Mouse (Mus musculus): ENCODE measurements at regions not wholly inside any gene's neighbourhood (a gene's known extent, or its start where the extent isn't known, plus 50 kb on each side); places are given as distances from the start of the nearest gene placed in this dataset.

DNA sequence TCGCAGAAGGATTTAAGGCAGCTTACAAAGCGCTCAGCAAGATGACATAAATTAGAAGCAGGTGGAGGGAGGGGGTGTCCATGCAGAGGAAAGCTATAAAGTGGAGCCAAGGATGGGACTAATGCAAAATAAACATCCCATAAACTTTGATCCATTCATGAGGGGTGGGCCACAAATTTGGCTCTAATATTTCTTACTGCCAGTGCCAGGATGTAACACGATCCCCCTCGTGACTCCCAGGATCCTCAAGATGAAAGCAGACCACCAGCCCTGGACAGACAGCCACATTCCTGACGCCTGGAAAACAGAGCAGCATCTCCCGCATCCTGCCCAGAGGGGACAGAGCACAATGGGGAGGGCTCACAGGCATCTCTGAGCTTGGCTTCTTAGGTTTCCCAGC, 116.6 kb downstream of the Cyp26b1 start:
- Histone ChIP-seq H3K4me3 (replicated peaks; ENCODE audit: low read length) (no peak overlapping the region), H3K4me2 (ENCODE audit: low read length) (no peak overlapping the region), H3K9ac (replicated peaks; ENCODE audit: low read depth, low read length) (no peak overlapping the region), H3K27ac (ENCODE audit: low read length) (no peak overlapping the region), H3K36me3 (ENCODE audit: control insufficient read depth, insufficient read depth) (no peaks in the 10 kb centered on the region), H3K4me1 (replicated peaks; ENCODE audit: control insufficient read depth, insufficient read depth, low read length) (peaks cover 5% of the 10 kb centered on the region; the same call in 1 of the 2 replicates), H3K27me3 (replicated peaks; ENCODE audit: control insufficient read depth, insufficient read depth, low read length) (no peaks in the 10 kb centered on the region), H3K9me3 (ENCODE audit: control insufficient read depth, low read length) (no peaks in the 10 kb centered on the region)
- WGBS, result 35% methylated on average over 6 of the region's 6 CpGs
- no peak for ATAC-seq

- 43% methylated on average over 9 of the region's 9 CpGs for WGBS
These were observed 117.2 kb downstream of the Cyp26b1 start for GRCm38 (mm10) chr6:84476466-84476865.

DNA sequence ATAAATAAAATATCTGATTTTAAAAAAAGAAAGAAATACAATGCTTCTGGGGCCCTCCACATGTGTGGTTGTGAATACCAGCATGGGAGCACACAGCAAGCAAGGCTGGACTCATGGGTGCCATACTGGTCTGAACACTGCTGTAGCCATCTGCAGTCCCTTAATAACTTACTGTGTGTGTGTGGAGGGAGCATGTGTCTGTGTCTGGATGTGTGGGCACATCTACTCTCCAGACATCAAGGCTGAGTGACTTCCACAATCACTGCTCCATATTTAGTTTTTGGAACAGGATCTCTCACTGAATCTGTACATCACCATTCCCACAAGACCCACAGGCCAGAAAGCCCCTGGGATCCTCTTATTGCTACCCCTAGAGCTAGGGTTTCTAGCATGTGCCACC, 118.9 kb downstream of the Cyp26b1 start:
- no peaks in the 10 kb centered on the region for H3K27me3 ChIP-seq (replicated peaks; ENCODE audit: control insufficient read depth, insufficient read depth, low read length)
- no peaks in the 10 kb centered on the region for H3K9me3 ChIP-seq (ENCODE audit: control insufficient read depth, low read length)
- H3K9ac ChIP-seq (replicated peaks; ENCODE audit: low read depth, low read length), result no peak overlapping the region
- no peaks in the 10 kb centered on the region for H3K36me3 ChIP-seq (ENCODE audit: control insufficient read depth, insufficient read depth)
- H3K4me2 ChIP-seq (ENCODE audit: low read length), result no peak overlapping the region
- H3K27ac ChIP-seq (ENCODE audit: low read length), result no peak overlapping the region
- no peak overlapping the region for H3K4me3 ChIP-seq (replicated peaks; ENCODE audit: low read length)
- no peak for ATAC-seq
- H3K4me1 ChIP-seq (replicated peaks; ENCODE audit: control insufficient read depth, insufficient read depth, low read length), result peaks cover 5% of the 10 kb centered on the region; the same call in 1 of the 2 replicates

More at GRCm38 (mm10) chr6:84476466-84476865, 117.2 kb downstream of the Cyp26b1 start:
- no peak overlapping the region for H3K27ac ChIP-seq (ENCODE audit: low read length)
- no peak overlapping the region for H3K4me2 ChIP-seq (ENCODE audit: low read length)
- no peaks in the 10 kb centered on the region for H3K27me3 ChIP-seq (replicated peaks; ENCODE audit: control insufficient read depth, insufficient read depth, low read length)
- no peaks in the 10 kb centered on the region for H3K36me3 ChIP-seq (ENCODE audit: control insufficient read depth, insufficient read depth)
- peaks cover 5% of the 10 kb centered on the region; the same call in 1 of the 2 replicates for H3K4me1 ChIP-seq (replicated peaks; ENCODE audit: control insufficient read depth, insufficient read depth, low read length)
- no peak overlapping the region for H3K4me3 ChIP-seq (replicated peaks; ENCODE audit: low read length)
- H3K9ac ChIP-seq (replicated peaks; ENCODE audit: low read depth, low read length), result no peak overlapping the region
- no peaks in the 10 kb centered on the region for H3K9me3 ChIP-seq (ENCODE audit: control insufficient read depth, low read length)
- ATAC-seq, result peak; percentile 43

GRCm38 (mm10) chr6:84473171-84473570, 120.5 kb downstream of the Cyp26b1 start:
- ATAC-seq, result no peak
- 64% methylated on average over 3 of the region's 3 CpGs for WGBS

DNA sequence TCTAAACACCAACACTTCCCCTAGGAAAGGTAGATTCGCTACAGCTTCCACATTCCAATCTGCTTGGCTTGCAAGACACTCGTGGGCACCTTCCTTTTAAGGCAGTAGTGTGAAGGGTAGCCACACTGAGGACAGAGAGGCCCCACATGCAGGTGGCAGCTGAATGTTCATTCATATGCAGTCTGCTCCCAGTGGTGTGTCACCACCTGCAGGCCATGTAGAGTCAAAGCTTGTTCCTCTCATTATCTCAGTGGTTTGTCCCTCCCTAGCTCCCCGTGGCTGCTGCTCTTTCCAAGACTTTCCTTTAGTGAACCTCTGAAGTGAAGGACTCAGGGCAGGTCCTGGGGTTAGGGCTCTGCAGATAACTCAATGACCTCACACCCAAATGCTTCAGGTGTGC, 121.4 kb downstream of the Cyp26b1 start:
- WGBS, result 29% methylated on average over 3 of the region's 3 CpGs
- Histone ChIP-seq H3K27ac (ENCODE audit: low read length) (no peak overlapping the region), H3K27me3 (replicated peaks; ENCODE audit: control insufficient read depth, insufficient read depth, low read length) (no peaks in the 10 kb centered on the region), H3K36me3 (ENCODE audit: control insufficient read depth, insufficient read depth) (no peaks in the 10 kb centered on the region), H3K9me3 (ENCODE audit: control insufficient read depth, low read length) (no peaks in the 10 kb centered on the region), H3K4me3 (replicated peaks; ENCODE audit: low read length) (no peak overlapping the region), H3K9ac (replicated peaks; ENCODE audit: low read depth, low read length) (no peak overlapping the region), H3K4me2 (ENCODE audit: low read length) (no peak overlapping the region), H3K4me1 (replicated peaks; ENCODE audit: control insufficient read depth, insufficient read depth, low read length) (peaks cover 5% of the 10 kb centered on the region; the same call in 1 of the 2 replicates)
- ATAC-seq, result no peak

More at GRCm38 (mm10) chr6:84473171-84473570, 120.5 kb downstream of the Cyp26b1 start:
- peaks cover 5% of the 10 kb centered on the region; the same call in 1 of the 2 replicates for H3K4me1 ChIP-seq (replicated peaks; ENCODE audit: control insufficient read depth, insufficient read depth, low read length)
- H3K4me2 ChIP-seq (ENCODE audit: low read length), result no peak overlapping the region
- no peak overlapping the region for H3K4me3 ChIP-seq (replicated peaks; ENCODE audit: low read length)
- H3K36me3 ChIP-seq (ENCODE audit: control insufficient read depth, insufficient read depth), result no peaks in the 10 kb centered on the region
- H3K27ac ChIP-seq (ENCODE audit: low read length), result no peak overlapping the region
- H3K9me3 ChIP-seq (ENCODE audit: control insufficient read depth, low read length), result no peaks in the 10 kb centered on the region
- no peak overlapping the region for H3K9ac ChIP-seq (replicated peaks; ENCODE audit: low read depth, low read length)
- H3K27me3 ChIP-seq (replicated peaks; ENCODE audit: control insufficient read depth, insufficient read depth, low read length), result no peaks in the 10 kb centered on the region

- Histone ChIP-seq H3K4me2 (ENCODE audit: low read length) (no peak overlapping the region), H3K4me1 (replicated peaks; ENCODE audit: control insufficient read depth, insufficient read depth, low read length) (peaks cover 5% of the 10 kb centered on the region), H3K27ac (ENCODE audit: low read length) (no peak overlapping the region), H3K36me3 (ENCODE audit: control insufficient read depth, insufficient read depth) (no peaks in the 10 kb centered on the region), H3K27me3 (replicated peaks; ENCODE audit: control insufficient read depth, insufficient read depth, low read length) (no peaks in the 10 kb centered on the region), H3K4me3 (replicated peaks; ENCODE audit: low read length) (no peak overlapping the region), H3K9me3 (ENCODE audit: control insufficient read depth, low read length) (no peaks in the 10 kb centered on the region), H3K9ac (replicated peaks; ENCODE audit: low read depth, low read length) (no peak overlapping the region)
- 80% methylated on average over 3 of the region's 3 CpGs for WGBS
- ATAC-seq, result no peak
These were observed 126.4 kb downstream of the Cyp26b1 start for GRCm38 (mm10) chr6:84467319-84467718.

DNA sequence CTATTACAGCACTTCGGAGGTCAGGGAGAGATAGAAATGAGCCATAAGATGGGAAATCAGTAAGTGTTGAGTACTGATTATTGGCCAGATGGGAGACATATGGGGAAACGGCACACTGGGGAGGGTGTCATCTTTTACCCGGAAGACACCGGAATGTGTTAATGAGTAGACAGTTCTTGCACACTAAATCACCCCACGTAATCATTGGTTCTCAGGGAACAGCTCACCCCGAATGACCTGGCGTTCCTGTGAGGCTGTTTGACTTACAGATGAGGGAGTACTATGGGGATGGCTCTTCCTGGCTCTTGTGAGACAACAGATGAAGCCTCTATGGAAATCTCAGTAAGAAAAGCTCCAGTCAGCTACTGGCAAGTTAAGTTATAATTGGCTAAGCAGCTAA, 127.5 kb downstream of the Cyp26b1 start:
- Histone ChIP-seq H3K4me1 (replicated peaks; ENCODE audit: control insufficient read depth, insufficient read depth, low read length) (peaks cover 5% of the 10 kb centered on the region), H3K27me3 (replicated peaks; ENCODE audit: control insufficient read depth, insufficient read depth, low read length) (no peaks in the 10 kb centered on the region), H3K4me2 (ENCODE audit: low read length) (no peak overlapping the region), H3K36me3 (ENCODE audit: control insufficient read depth, insufficient read depth) (no peaks in the 10 kb centered on the region), H3K9me3 (ENCODE audit: control insufficient read depth, low read length) (no peaks in the 10 kb centered on the region), H3K4me3 (replicated peaks; ENCODE audit: low read length) (no peak overlapping the region), H3K27ac (ENCODE audit: low read length) (no peak overlapping the region), H3K9ac (replicated peaks; ENCODE audit: low read depth, low read length) (no peak overlapping the region)
- 69% methylated on average over 7 of the region's 7 CpGs for WGBS
- ATAC-seq, result peak; percentile 62

DNA sequence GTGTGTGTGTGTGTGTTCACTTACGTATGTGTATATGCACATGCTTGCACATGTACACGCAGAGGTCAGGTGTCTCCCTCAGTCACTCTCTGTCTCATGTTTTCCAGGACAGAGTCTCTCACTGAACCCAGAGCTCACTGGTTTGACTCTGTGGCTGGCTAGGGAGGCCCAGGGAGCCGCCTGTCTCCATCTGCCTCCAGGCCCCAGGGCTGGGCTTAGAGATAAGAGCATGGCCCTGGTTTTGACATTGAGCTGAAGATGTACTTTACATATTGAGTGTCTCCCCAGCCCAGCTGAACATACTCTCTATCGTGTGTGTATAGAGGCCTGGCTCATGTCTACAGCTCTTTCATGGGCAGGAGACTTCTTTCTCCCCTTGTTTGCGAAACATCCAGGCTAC, 128.1 kb downstream of the Cyp26b1 start:
- Histone ChIP-seq H3K27ac (ENCODE audit: low read length) (no peak overlapping the region), H3K36me3 (ENCODE audit: control insufficient read depth, insufficient read depth) (no peaks in the 10 kb centered on the region), H3K4me1 (replicated peaks; ENCODE audit: control insufficient read depth, insufficient read depth, low read length) (peaks cover 5% of the 10 kb centered on the region), H3K4me2 (ENCODE audit: low read length) (no peak overlapping the region), H3K27me3 (replicated peaks; ENCODE audit: control insufficient read depth, insufficient read depth, low read length) (no peaks in the 10 kb centered on the region), H3K9ac (replicated peaks; ENCODE audit: low read depth, low read length) (no peak overlapping the region), H3K9me3 (ENCODE audit: control insufficient read depth, low read length) (no peaks in the 10 kb centered on the region), H3K4me3 (replicated peaks; ENCODE audit: low read length) (no peak overlapping the region)
- no peak for ATAC-seq
- 84% methylated on average over 5 of the region's 5 CpGs for WGBS

DNA sequence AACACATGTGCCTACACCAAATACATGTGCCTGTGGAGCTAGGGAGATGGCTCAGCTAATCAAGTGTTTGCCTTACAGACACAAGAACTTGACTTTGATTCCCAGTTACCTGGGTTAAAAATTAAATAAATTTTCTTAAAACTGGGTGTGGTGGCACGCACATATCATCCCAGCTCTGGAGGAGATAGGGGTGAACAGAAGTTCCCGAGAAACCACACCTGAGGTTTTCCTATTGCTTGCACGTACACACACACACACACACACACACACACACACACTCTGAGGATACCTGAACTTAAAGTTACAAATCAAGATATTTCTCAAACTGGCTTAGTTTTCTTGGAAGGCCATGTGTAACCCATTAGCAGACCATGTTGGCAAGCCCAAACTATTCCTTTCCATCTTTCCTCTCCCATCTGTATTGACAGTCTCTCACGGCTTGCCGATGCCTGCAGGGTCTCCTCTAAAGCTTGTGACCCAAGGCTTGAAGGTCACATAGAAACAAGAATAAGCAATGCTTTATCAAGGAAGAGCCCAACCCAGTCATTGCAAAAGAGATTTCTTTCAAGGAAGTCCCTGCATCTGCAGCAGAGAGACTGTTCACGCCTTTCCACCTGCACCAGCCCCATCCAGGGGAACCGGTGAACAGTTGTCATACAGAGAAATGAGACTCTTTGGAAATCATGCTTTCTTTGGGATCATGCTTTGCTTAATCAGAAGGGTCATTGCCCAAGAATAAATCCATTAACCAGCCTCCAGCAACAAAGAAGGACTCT, 129.9 kb downstream of the Cyp26b1 start:
- Histone ChIP-seq H3K9me3 (ENCODE audit: control insufficient read depth, low read length) (no peaks in the 10 kb centered on the region), H3K4me1 (replicated peaks; ENCODE audit: control insufficient read depth, insufficient read depth, low read length) (peaks cover 5% of the 10 kb centered on the region), H3K9ac (replicated peaks; ENCODE audit: low read depth, low read length) (no peak overlapping the region), H3K4me2 (ENCODE audit: low read length) (no peak overlapping the region), H3K27ac (ENCODE audit: low read length) (no peak overlapping the region), H3K27me3 (replicated peaks; ENCODE audit: control insufficient read depth, insufficient read depth, low read length) (no peaks in the 10 kb centered on the region), H3K36me3 (ENCODE audit: control insufficient read depth, insufficient read depth) (no peaks in the 10 kb centered on the region), H3K4me3 (replicated peaks; ENCODE audit: low read length) (no peak overlapping the region)
- 88% methylated on average over 7 of the region's 7 CpGs for WGBS
- ATAC-seq, result no peak
